Mouse (Mus musculus) olfactory bulb, adult 2 months (tissue): Measurements from ENCODE around the gene Krt39.

Experiments used
- CTCF ChIP-seq: fragments of 200-500 bp; IDR thresholded peaks from 2 replicates; pipeline ENCODE4 v1.5.1; 2012; ENCODE audit warnings: low read depth, mild to moderate bottlenecking, low read length, moderate library complexity; ENCODE audit not compliant: insufficient read depth
- POLR2A ChIP-seq: fragments of 200-500 bp; IDR thresholded peaks from 2 replicates; pipeline ENCODE4 v1.6.1; 2012; ENCODE audit warnings: mild to moderate bottlenecking, low read depth, low read length, moderate library complexity; ENCODE audit not compliant: insufficient read depth

GRCm38 (mm10) chr11:99466316-99466715, 54.8 kb downstream of the Krt39 start:
- TF ChIP-seq CTCF: no peak
- no peak for TF ChIP-seq POLR2A
